Mouse (Mus musculus): Measurements from ENCODE around the gene Dnm1l. TPM values are rescaled to one million over a fixed set of nuclear protein-coding genes. Genes with fewer than 3 reads are reported as not detected.
A peak's percentile ranks its signal among the peaks of the same experiment; 100 is the strongest.
"Not testable (repeated sequence)": the region's sequence is repeated elsewhere in the genome, so short reads cannot be mapped to it uniquely, and the experiment has no call there.

Gene Dnm1l
- polyA plus RNA-seq (2012; fragmentation: generic; extraction: Trizol) = 19.2 TPM

GRCm38 (mm10) chr16:16358481-16359100 is at the start of gene Dnm1l:
Dnm1l (minus strand) TSS chr16:16358959.
- Histone ChIP-seq H3K4me3 (peak within 1 kb of the TSS; percentile 86), H3K4me2 (ENCODE audit: low read depth) (peak within 1 kb of the TSS; percentile 88), H3K79me2 (ENCODE audit: control insufficient read depth, insufficient read depth) (peaks cover 48% of the 10 kb centered on the region), H3K27me3 (ENCODE audit: control insufficient read depth, insufficient read depth, insufficient read length) (no peaks in the 10 kb centered on the region), H3ac (ENCODE audit: control insufficient read depth, insufficient read length) (peak within 1 kb of the TSS; percentile 15), H3K36me3 (ENCODE audit: control insufficient read depth, insufficient read depth) (no peaks in the 10 kb centered on the region)
- peak; percentile 75 for TF ChIP-seq POLR2AphosphoS2 (IDR thresholded peaks at IDR 0.05; ENCODE audit: insufficient read length, low read depth)
- TF ChIP-seq POLR2A (IDR thresholded peaks at IDR 0.05; ENCODE audit: insufficient read length, low read depth) = peak; percentile 69
- TF ChIP-seq MYOG (IDR thresholded peaks at IDR 0.05; ENCODE audit: control insufficient read depth in 1 of 3, insufficient read depth in 1 of 3, insufficient read length in 2 of 3, low read depth in 2 of 3) = peak in 1 of 3 experiments; percentile 26
- no peak for TF ChIP-seq E2F4 (IDR thresholded peaks at IDR 0.05; ENCODE audit: insufficient read depth)

GRCm38 (mm10) chr16:16367217-16367616 is 8.5 kb upstream of the Dnm1l start:
- not testable (repeated sequence) for H3K4me3 ChIP-seq; H3K79me2 ChIP-seq (ENCODE audit: control insufficient read depth, insufficient read depth); H3ac ChIP-seq (ENCODE audit: control insufficient read depth, insufficient read length); H3K36me3 ChIP-seq (ENCODE audit: control insufficient read depth, insufficient read depth); H3K4me2 ChIP-seq (ENCODE audit: low read depth); H3K27me3 ChIP-seq (ENCODE audit: control insufficient read depth, insufficient read depth, insufficient read length)

- Histone ChIP-seq H3K4me3 (peak overlapping the region; percentile 86), H3K4me2 (ENCODE audit: low read depth) (peak overlapping the region; percentile 70), H3ac (ENCODE audit: control insufficient read depth, insufficient read length) (peak overlapping the region; percentile 15), H3K79me2 (ENCODE audit: control insufficient read depth, insufficient read depth) (peaks cover 43% of the 10 kb centered on the region)
- not testable (repeated sequence) for H3K27me3 ChIP-seq (ENCODE audit: control insufficient read depth, insufficient read depth, insufficient read length); H3K36me3 ChIP-seq (ENCODE audit: control insufficient read depth, insufficient read depth)
Observed at GRCm38 (mm10) chr16:16359101-16359482, 333 bp upstream of the Dnm1l start.

GRCm38 (mm10) chr16:16357908-16358307 is 851 bp downstream of the Dnm1l start:
- Histone ChIP-seq H3K4me3 (peak overlapping the region; percentile 86), H3K27me3 (ENCODE audit: control insufficient read depth, insufficient read depth, insufficient read length) (no peaks in the 10 kb centered on the region), H3K4me2 (ENCODE audit: low read depth) (peak overlapping the region; percentile 88), H3K79me2 (ENCODE audit: control insufficient read depth, insufficient read depth) (peaks cover 55% of the 10 kb centered on the region), H3K36me3 (ENCODE audit: control insufficient read depth, insufficient read depth) (no peaks in the 10 kb centered on the region), H3ac (ENCODE audit: control insufficient read depth, insufficient read length) (peak overlapping the region; percentile 15)
- TF ChIP-seq TCF12 (IDR thresholded peaks at IDR 0.05; ENCODE audit: insufficient read depth, poor library complexity, severe bottlenecking) = no peak
- no peak for TF ChIP-seq REST (IDR thresholded peaks at IDR 0.05; ENCODE audit: insufficient read depth, insufficient read length)
- no peak for TF ChIP-seq POLR2A (IDR thresholded peaks at IDR 0.05; ENCODE audit: insufficient read length, low read depth)
- TF ChIP-seq POLR2AphosphoS2 (IDR thresholded peaks at IDR 0.05; ENCODE audit: insufficient read length, low read depth) = no peak
- no peak for TF ChIP-seq USF1 (IDR thresholded peaks at IDR 0.05; ENCODE audit: low read depth)
- no peak for TF ChIP-seq MYOG (IDR thresholded peaks at IDR 0.05; ENCODE audit: control insufficient read depth in 1 of 3, insufficient read depth in 1 of 3, insufficient read length in 2 of 3, low read depth in 2 of 3)
- no peak for TF ChIP-seq E2F4 (IDR thresholded peaks at IDR 0.05; ENCODE audit: insufficient read depth)
- TF ChIP-seq MYOD1 (IDR thresholded peaks at IDR 0.05; ENCODE audit: control insufficient read depth in 1 of 3, insufficient read length in 2 of 3, low read depth in 2 of 3) = no peak
- TF ChIP-seq SRF (IDR thresholded peaks at IDR 0.05; ENCODE audit: control insufficient read depth, insufficient read length, low read depth) = no peak
- no peak for TF ChIP-seq MAX (IDR thresholded peaks at IDR 0.05; ENCODE audit: low read depth)
- TF ChIP-seq CEBPB (IDR thresholded peaks at IDR 0.05; ENCODE audit: insufficient read depth, poor library complexity, severe bottlenecking) = no peak
- TF ChIP-seq TCF3 (IDR thresholded peaks at IDR 0.05; ENCODE audit: insufficient read length, low read depth) = no peak

GRCm38 (mm10) chr16:16346420-16346819 is 12.3 kb downstream of the Dnm1l start:
- Histone ChIP-seq H3K79me2 (ENCODE audit: control insufficient read depth, insufficient read depth) (peaks cover 62% of the 10 kb centered on the region), H3K27me3 (ENCODE audit: control insufficient read depth, insufficient read depth, insufficient read length) (no peaks in the 10 kb centered on the region), H3K4me2 (ENCODE audit: low read depth) (peak overlapping the region; percentile 16), H3ac (ENCODE audit: control insufficient read depth, insufficient read length) (no peak overlapping the region), H3K4me3 (no peak overlapping the region), H3K36me3 (ENCODE audit: control insufficient read depth, insufficient read depth) (peaks cover 17% of the 10 kb centered on the region)
- no peak for TF ChIP-seq E2F4 (IDR thresholded peaks at IDR 0.05; ENCODE audit: insufficient read depth)
- peak in 2 of 3 experiments; percentile 22 to 58 for TF ChIP-seq MYOG (IDR thresholded peaks at IDR 0.05; ENCODE audit: control insufficient read depth in 1 of 3, insufficient read depth in 1 of 3, insufficient read length in 2 of 3, low read depth in 2 of 3)
- peak in 1 of 3 experiments; percentile 52 for TF ChIP-seq MYOD1 (IDR thresholded peaks at IDR 0.05; ENCODE audit: control insufficient read depth in 1 of 3, insufficient read length in 2 of 3, low read depth in 2 of 3)
- no peak for TF ChIP-seq TCF12 (IDR thresholded peaks at IDR 0.05; ENCODE audit: insufficient read depth, poor library complexity, severe bottlenecking)

- H3K79me2 ChIP-seq (ENCODE audit: control insufficient read depth, insufficient read depth) = no peaks in the 10 kb centered on the region
- TF ChIP-seq TCF12 (IDR thresholded peaks at IDR 0.05; ENCODE audit: insufficient read depth, poor library complexity, severe bottlenecking) (no peak), E2F4 (IDR thresholded peaks at IDR 0.05; ENCODE audit: insufficient read depth) (no peak), USF1 (IDR thresholded peaks at IDR 0.05; ENCODE audit: low read depth) (no peak), MAX (IDR thresholded peaks at IDR 0.05; ENCODE audit: low read depth) (no peak), SRF (IDR thresholded peaks at IDR 0.05; ENCODE audit: control insufficient read depth, insufficient read length, low read depth) (no peak), TCF3 (IDR thresholded peaks at IDR 0.05; ENCODE audit: insufficient read length, low read depth) (no peak), MYOD1 (IDR thresholded peaks at IDR 0.05; ENCODE audit: control insufficient read depth in 1 of 3, insufficient read length in 2 of 3, low read depth in 2 of 3) (no peak), CEBPB (IDR thresholded peaks at IDR 0.05; ENCODE audit: insufficient read depth, poor library complexity, severe bottlenecking) (no peak), POLR2AphosphoS2 (IDR thresholded peaks at IDR 0.05; ENCODE audit: insufficient read length, low read depth) (no peak), POLR2A (IDR thresholded peaks at IDR 0.05; ENCODE audit: insufficient read length, low read depth) (no peak), REST (IDR thresholded peaks at IDR 0.05; ENCODE audit: insufficient read depth, insufficient read length) (no peak), MYOG (IDR thresholded peaks at IDR 0.05; ENCODE audit: control insufficient read depth in 1 of 3, insufficient read depth in 1 of 3, insufficient read length in 2 of 3, low read depth in 2 of 3) (no peak)
- H3K27me3 ChIP-seq (ENCODE audit: control insufficient read depth, insufficient read depth, insufficient read length) = no peaks in the 10 kb centered on the region
- H3K4me3 ChIP-seq = no peak overlapping the region
- peaks cover 63% of the 10 kb centered on the region for H3K36me3 ChIP-seq (ENCODE audit: control insufficient read depth, insufficient read depth)
- no peak overlapping the region for H3K4me2 ChIP-seq (ENCODE audit: low read depth)
- H3ac ChIP-seq (ENCODE audit: control insufficient read depth, insufficient read length) = no peak overlapping the region
Observed at GRCm38 (mm10) chr16:16325775-16326336, 32.9 kb downstream of the Dnm1l start.

Measured in myocyte (in vitro differentiated cells).